Mouse (Mus musculus) heart, adult 9 months (tissue): ENCODE measurements at regions not wholly inside any gene's neighbourhood (a gene's known extent, or its start where the extent isn't known, plus 50 kb on each side); places are given as distances from the start of the nearest gene placed in this dataset.
"Not testable (repeated sequence)": the region's sequence is repeated elsewhere in the genome, so short reads cannot be mapped to it uniquely, and the experiment has no call there.

Source experiments
- DNase-seq, 2 experiments: peaks; one replicate each; pipeline ENCODE4 v3.0.0; 2022; ENCODE audit warnings: low spot score in 2 of 2

DNA sequence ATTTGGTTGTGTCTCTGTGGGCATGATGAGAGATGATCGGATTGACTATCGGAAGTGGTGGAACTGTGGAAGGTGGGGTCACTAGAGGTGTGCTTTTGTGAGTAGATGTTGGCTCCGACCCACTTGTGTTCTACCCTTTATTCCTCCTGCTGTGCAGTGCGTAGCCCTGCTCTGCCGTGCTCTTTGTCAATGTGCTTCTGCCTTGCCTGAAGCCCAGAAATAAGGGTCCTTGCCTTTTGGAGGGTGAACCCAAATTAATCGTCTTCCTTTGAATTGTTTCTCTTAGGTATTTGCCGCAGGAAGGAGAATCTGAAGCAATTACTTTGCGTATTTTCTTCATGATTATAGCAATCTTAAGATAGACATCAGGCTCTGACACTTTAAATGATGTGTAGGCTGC, 421.6 kb upstream of the Zfp507 start:
- no peak for DNase-seq

DNA sequence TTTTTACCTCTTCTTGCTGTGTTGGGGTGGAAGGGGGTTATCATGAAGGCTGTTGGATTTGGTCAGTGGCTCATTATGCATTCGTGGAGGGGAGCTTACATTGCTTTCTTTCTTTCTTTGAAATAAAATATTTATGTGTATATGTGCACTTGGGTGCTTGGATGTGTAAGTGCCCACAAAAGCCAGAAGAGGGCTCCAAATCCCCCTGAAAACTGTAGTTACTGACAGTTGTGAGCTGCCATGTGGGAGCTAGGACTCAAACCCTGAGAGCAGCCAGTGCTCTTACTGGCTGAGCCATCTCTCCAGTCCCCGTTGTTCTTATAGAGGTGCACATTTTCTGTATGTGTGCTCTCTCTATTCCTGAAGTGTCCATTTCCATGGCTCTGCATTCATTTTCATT, 415.6 kb upstream of the Zfp507 start:
- DNase-seq: no peak

DNA sequence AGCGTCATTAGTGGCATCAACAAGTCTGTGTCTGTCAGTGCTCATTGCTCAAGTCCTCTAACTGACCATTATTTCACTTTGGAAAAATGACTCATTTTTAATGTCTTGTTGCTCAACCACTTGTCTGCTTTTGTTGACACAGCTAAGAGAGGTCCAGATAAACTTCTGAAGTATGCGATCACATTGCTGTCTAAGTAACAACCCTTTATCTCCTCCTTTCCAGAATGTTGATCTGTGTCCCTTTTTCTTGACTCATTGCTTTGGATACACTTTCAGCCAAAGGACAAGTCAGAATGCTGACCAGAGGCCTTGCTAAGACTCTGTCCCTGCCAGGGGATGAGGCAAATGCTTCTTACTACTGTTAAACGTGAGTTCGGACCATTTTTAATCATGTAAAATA, 407.2 kb upstream of the Zfp507 start:
- DNase-seq: peak; percentile 49 to 63

DNA sequence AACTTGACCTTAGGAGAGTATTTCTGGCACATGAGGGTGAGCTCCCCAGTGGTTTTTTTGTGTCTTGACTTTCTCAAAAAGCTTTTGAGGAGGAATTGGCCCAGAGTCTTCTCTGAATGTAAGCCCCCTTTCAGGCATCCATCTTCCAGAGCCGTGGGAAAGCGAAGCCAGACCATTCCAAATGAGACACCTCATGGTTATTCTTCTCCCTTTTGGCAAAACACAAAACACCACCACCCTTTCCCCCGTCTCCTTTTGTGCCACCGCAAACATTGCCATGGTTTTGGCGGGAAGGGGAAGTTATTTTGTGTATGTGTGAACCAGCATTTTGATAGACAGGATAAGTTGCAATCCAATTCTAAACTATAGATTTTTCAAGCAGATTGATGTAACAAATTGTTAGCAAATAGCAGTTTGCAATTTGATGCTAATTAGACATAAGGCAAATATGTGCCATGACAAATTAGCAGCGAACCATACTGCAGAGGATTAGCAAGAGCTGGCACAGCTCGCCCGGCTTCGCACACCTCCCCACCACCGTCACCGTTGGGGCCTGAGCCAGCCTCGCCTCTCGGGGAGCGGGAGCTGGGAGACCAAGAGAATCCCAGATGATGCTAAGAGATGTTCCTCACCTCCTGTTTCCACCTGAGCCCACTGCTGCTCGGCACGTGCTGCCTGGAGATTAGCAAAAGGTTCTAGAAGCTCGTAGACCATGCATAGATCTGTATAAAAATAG, 404.9 kb upstream of the Zfp507 start:
- no peak for DNase-seq

DNA sequence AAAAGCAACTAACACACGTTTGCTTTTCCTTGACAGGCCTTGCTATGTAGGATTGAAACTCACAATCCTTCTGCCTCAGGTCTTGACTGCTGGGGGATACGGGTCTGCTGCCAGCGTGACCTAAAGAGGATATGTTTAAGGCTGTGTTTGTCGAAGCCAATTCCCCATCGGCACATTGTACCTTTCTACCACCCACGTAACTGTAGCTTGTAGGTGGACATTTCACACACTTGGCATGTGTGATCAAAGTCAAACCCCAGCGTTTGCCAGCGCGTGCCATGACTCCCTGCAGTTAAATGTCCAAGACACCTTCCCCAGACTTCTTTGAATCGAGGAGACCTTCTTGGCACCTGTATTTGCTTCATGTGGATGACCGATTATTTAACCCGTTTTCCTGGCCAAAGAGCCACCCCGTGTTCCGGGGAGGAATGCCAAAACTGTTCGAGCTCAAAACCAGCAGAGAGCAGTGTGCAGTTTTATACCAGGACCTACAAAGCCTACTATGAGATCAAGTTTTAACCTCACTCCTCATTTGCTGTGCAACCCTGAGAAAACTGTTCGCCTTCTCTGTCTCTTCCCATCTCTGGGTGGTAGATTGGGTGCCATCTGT, 395.4 kb upstream of the Zfp507 start:
- no peak for DNase-seq

DNA sequence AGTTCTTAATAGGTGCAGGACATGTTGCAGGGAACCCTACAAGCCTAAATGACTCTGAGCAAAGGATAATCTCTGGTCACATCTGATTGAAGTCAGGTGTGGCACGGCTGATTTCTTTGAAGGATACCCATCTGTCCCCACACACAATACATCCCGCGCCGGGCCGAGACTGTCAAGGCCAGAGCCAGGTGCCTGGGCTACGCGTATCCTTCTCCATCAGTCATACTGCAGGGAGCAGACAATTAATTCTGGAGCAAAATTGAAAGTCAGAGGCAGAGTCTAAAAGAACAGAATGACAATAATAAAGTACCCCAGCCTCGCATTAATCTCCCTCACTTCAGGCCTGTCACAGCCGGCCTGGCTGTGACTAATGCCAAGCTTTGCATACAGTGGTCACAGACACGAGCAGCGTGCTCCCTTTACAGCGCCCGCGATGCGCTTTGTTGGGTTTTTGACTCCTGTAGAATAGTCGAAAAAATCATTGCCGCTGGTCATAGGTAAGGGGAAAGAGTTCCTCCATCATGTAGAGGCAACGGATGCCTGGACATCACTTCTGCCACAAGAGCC, 393.4 kb upstream of the Zfp507 start:
- DNase-seq: no peak

DNA sequence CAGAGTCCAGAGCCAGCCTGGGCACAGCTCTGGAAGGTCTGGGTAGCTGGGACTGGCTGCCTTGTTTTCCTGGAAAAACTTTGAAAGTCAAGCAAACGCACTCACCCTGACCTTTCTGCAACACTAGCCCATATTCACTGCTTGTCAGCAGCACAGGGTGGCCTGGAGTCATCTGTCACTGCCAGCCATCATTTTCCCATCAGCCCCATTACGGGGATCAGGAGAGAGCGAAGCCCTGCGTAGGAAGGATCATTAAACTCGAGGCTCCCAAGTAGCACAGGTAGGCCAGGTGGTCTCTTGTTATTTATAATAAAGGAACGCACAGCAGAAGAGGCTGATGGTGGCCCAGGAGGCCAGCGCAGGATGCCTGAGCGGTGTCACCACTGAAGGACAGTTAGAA, 389.8 kb upstream of the Zfp507 start:
- DNase-seq: no peak

DNA sequence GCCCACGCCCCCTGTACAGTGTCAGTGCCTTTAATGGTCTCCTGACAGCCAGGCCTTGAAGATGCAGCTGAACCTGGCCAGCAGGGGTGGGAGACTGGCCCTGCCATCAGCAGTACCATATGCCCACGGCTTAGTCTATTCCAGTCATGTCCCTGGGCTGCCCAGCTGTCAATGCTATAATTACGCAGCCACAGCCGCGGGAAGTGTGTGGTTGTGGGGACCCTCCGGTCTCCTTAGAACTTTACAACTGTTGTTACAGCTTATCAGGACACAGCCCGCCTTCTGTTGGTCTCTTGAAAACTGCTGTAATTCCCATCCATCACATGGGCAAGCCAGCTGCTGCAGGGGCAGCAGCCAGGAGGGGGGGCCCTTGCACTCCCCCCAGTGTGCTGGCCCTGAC, 375.1 kb upstream of the Zfp507 start:
- DNase-seq: no peak

DNA sequence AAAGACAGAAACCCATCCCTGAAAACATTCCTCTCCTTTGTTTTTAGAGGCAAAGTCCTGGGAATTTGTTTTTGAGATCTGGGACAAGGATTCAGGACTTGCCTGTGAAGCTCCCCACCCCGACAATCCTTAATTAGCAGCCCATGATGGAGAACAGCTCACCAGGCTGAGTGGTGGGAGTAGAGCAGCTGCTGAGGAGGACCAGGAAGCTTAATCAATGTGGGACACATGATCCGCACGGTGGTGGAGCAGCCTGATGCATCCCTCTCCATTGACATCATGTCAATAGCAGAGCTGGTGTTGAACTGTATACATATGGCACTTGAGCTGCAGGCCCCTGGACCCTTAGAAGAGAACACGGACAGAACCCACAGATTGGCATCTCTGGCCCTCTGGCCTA, 372.5 kb upstream of the Zfp507 start:
- no peak for DNase-seq

DNA sequence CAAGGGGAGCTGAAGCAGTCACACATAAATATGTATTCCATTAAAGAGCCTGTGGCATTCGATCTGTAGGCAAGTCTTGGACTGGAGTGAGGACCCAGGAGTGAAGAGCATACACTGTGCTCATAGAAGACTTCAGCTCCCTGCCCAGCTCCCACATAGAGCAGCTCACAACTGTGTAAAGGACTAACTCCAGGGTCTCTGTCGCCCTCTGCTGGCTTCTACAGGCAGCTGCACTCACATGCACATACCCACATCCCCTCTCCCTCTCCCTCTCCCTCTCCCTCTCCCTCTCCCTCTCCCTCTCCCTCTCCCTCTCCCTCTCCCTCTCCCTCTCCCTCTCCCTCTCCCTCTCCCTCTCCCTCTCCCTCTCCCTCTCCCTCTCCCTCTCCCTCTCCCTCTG, 369.7 kb upstream of the Zfp507 start:
- not testable (repeated sequence) for DNase-seq

DNA sequence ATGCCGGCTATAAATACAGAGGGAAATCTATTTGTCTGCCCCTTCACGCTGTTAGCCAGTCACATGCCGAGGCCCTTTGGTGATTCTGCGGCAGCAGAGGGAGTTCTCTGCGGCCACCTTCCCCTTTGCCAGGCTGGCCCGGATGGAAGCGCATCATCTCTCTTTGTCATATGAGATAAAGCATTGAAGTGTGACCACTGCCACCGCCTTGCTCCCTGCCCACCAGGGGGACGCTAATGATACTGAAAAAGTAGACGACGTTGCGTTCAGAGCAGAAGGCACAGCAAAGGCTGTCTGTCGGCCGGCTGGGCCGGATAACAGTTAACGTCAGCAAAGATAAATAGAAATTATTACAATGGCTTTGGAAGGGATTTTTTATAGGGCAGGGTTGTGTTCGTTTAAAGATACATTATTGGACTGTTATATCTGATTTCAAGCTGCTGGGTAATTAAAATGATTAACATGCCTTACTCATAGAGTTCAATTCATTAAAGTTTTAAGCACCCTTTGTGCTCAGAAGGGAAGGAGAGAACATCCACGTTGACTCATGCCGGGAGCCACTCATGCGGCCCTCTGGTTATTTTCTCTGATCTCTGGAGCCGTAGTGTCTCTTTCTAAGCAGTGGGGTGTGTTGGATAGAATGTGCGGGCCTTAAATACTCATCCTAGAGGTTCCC, 354.6 kb upstream of the Zfp507 start:
- no peak for DNase-seq

DNA sequence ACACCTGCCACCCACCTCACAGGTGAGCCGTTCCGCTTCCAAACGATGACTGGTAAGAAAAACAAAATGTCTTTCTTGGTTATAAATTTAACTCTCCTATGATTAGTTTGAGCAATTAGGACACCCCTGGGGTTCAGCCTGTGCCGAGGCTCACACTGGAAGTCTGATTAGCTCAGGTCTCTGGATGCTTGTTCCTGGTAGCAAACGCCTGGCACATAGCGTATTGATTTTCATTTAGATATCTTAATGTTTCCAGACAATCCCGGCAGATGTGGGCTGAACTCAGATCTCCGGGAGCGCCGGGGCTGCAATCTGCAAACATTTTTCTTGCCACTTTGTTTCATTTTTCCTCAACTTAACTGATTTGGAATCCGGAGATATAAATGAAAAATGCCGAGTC, 353.8 kb upstream of the Zfp507 start:
- no peak for DNase-seq

DNA sequence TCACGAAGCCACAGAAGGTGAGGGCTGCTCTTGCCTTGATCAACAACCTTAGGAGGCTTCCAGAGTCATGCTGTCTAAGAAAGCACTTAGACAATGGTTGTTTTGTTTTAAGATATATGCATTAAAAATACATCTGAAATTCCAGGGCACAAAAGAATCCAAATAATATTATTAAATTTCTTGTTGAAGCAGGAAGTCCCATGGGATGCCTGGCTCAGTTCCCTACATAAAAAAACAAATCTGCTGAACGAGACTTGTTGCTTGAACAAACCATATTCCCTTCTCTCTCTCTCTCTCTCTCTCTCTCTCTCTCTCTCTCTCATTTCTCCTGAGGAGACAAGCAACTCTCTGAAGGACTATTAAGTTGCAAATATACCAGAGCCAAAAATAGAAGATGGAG, 352.8 kb upstream of the Zfp507 start:
- DNase-seq: no peak

DNA sequence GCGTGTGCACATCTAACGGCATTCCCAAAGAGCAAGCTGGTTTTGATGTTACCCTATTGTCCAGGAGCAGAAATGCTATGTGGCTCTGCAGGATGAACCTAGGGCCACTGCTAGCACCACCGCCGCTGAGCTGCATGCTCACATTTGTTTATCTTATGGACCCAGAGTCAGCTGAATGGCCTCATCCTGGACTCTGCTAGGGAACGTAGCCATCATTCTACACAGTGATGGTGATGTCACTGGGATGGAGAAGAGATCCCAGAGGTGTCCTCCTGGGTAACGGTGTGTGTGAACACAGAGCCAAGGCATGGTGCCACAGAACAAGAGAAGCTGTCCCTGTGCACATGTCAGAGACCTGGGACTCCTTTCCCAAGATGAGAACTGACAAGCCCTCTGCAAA, 352.4 kb upstream of the Zfp507 start:
- DNase-seq: no peak

DNA sequence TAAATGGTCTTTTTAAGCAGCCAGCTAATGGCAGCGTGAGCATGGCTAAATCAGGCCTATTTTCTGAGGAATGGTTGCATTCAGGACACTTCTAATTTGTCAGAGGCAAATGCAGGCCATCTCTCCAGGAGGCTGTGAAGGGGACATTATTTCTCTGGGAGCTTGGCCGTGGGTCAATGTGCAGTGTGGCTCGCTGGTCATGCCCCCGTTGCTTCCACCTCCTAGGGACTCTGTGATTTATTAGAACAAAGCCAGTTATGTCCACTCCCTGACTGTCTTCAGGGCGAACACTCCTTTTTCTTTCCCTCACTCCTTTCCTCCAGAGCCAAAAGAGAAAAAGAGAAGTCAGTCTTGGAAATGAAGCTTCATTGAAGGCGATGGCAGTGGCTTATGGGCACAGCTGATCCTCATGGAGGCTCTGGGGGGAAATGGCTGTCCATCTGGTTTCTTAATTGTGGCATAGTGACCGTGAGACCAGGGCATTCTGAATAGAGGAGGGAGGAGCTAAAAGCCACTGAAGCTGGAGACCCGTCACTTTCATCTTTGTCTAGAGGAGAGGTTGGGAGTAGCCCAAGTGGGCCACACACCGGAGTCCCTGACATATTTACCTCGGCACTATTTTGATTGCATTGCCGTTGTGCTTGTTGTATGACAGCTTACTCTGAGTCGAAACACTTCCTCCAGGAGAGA, 348.2 kb upstream of the Zfp507 start:
- no peak for DNase-seq

DNA sequence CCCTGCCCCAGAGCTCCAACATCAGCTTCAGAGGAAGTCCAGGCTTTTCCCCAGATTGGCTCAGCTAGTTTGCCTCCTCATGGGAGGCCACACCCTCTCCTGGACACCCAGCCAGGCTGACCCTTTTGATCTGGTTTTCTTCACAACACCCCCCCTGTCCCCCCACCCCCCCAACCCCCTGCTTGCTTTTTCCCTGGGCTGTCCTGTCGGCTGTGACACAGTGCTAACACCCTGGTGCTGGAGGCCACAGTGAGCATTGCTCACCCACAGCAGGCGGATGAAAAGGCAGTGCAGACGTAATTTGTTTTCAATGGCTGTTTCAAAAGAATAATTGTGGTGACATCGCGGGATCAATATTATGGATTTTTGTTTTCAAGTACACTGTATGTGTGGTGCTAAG, 333.8 kb upstream of the Zfp507 start:
- DNase-seq: no peak

DNA sequence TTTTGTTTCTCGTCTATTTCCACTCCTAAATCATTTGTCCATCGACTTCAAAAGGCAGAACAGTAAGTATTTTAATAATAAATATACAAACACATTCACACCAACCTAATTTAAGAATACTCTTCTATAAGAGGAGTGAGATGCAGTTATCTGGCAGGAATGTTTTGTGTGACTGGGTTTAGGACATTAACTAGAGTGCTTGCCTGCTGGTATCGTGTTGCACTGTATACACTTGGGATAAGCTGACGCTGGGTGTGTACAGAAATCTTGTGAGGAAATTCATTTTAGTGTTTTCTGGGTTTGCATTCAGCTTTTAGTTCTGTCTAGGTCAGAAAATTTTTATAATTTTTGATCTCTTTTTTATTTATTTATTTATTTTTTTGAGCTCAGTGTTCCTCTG, 331.8 kb upstream of the Zfp507 start:
- no peak for DNase-seq

DNA sequence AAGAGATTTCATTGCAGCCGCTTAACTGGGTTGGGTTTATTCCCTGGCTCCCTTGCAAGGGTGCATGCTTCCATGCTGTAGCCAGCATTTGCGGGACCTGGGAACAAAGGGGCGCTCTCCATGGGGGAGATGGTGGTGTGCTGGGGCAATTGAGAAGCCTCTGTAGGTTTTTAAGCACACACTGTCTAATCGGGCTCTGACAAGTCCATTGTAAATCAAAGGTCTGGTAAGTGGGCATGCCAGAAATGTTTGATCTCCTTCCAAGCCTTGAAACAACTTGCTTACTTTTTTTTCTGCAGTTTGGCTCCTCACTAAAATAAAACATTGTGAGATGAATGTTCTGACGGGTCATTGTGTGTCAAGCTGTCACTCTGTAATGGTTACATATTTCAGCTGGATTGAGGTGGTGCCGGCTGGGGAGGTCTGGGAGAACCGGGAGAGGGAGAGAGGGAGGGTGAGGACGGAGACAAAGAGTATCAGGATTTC, 330.9 kb upstream of the Zfp507 start:
- DNase-seq: peak; percentile 3 to 5

DNA sequence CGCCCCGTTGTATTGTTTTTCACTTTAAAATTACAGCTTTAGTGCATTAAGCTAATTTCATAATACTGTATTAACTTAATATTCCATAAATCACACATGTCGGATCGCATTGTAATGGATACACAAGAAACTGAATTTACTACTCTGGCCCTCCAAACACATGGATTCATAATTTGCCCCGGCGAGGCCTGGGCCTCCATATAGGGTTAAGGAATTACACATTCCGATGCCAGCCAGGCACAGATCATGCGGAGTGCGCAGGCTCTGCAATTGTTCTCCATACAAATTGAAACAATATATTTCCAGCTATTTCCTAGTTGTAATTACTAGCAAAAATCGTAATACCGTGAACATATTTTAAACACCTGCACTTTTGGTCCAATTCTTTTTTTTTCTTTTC, 330.2 kb upstream of the Zfp507 start:
- DNase-seq: no peak

DNA sequence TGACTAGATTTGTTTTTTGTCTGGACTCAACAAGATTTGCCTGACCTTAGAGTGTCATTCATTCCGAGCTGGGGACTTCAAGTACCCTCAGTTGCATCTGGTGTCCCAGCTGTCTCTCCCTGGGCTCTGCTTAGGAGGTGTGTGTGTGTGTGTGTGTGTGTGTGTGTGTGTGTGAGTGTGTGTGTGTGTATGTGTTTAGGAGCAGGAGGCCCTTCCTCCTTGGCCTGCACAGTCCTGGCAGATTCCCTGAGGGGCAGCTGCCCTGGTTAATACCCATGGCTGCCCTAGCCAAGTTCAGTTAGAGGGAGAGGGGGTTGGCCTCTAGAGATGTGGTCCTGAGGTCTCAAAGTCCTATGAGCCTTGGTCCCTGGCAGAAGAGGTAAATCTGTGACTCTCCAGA, 329.8 kb upstream of the Zfp507 start:
- no peak for DNase-seq

DNA sequence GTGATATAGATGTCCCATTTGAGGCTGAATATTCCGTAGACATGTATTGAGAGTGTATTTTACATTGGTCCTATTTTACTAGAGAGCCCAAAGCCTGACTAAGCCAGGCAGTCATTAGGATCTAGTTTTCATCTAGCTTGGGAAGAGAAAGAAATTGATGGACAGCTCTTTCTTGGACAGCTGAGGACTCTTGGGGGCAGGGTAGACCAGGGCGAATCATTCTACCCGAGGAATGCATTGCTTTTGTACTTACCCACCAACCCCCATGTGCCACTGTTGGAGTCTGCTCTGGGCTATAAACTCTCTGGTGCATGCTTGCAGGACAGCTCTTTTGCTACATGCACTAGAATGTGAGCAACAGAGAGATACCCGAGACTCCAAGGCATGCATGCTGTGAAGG, 294.3 kb upstream of the Zfp507 start:
- DNase-seq: no peak
